Mouse (Mus musculus): Measurements from ENCODE around the gene Nudt15.

The Nudt15 gene

GRCm38 (mm10) chr14:73470593-73470992 is 77.4 kb downstream of the Nudt15 start:
- no peak for DNase-seq (ENCODE audit: low spot score)

DNA sequence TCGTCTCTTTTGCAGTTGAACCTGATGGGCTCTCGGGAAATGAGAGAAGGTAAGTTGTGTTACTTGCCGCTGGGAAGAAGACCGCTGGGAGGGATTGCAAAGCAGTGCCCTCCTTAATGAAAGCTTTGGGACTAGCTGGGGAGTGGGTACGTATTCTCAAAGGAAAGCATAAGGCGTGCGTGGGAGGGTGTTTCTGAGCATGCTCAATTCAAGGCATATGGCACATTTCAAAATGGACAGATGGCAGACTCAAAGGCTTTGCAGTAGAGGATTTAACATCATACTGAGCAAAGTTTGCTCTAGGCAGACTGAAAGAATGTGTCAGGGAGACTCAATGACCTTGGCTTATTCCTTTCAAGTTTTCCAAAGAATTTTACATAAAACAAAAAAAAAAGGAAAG is 78.5 kb downstream of the Nudt15 start:
- peak; percentile 68 for DNase-seq (ENCODE audit: low spot score)

Measured in left cerebral cortex, adult 11 months (tissue).